9 mouse cellular contexts compared by ENCODE assay signal in the genomic region with DNA sequence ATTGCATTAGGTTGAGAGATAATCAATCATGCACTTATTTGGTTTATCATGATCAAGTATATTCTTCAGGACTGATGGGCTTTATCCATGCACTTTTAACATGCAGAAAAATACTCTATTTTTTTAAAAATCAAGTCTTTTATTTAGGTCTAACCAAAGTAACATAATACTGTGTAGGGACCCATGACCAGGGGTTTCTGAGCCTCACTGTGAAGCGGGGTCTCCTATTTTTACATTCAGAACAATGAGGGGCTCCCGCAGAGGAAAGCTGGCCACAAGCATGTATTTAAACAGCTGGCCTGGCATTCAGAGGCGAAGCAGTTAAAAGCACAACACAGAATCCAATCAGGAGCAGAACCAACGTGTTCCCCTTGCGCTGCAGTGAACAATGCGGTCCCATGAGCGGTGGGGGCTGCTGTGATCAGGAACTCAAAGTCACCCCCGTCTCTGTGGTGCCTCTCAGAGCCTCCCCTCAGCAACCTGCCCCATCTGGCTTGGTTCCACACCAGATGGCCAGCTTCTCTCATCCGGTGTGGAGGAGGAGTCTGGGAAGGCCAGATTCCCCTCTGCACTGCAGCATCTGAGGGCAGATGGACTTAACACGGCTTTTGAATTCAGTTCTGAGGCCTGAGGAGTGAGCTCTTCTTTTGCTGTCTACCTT.
DNase-seq lines count a peak whose midpoint lies in the region; ATAC-seq and TF ChIP-seq lines count a peak whose summit lies in the region.
"Had no signal": no experiment of that assay in that cellular context is flagged by ENCODE, and none has a peak within 500 bp of the region (broad histone marks: within the 10 kb centered on the region; RNA-seq: fewer than 3 reads in every experiment).

No protein-coding gene starts in this region.

- intact Hi-C loops in gastrocnemius, postnatal 36 days (cut with DNase I): no loop called here

- H3K9me3 ChIP-seq in ES-Bruce4 (replicated peaks; ENCODE audit: control insufficient read depth, insufficient read depth, low read length, poor library complexity, severe bottlenecking): no peaks in the 10 kb centered on the region
- H3K9me3 ChIP-seq in embryonic facial prominence, embryonic 15.5 days (replicated peaks): no peaks in the 10 kb centered on the region
- no peaks in the 10 kb centered on the region for H3K9me3 ChIP-seq in neural tube, embryonic 15.5 days (replicated peaks)

- no peak for TF ChIP-seq CTCF in ES-Bruce4 (IDR thresholded peaks at IDR 0.05; ENCODE audit: low read depth, low read length)
- no peak for TF ChIP-seq CTCF in layer of hippocampus, adult 2 months (conservative IDR thresholded peaks at IDR 0.05)

- peak; percentile 46 for DNase-seq in gastrocnemius, postnatal 10 days
- DNase-seq in gastrocnemius, postnatal 36 days: no peak
- peak; percentile 30 to 57 for DNase-seq in layer of hippocampus, adult 2 months (ENCODE audit: low spot score in 2 of 2)
- no peak for DNase-seq in urinary bladder, adult 18-20 months (ENCODE audit: low spot score in 2 of 2)

- no peak overlapping the region for H3K27ac ChIP-seq in ES-Bruce4 (ENCODE audit: insufficient read depth, low read length)
- H3K27ac ChIP-seq in embryonic facial prominence, embryonic 15.5 days (replicated peaks): no peak overlapping the region
- H3K27ac ChIP-seq in layer of hippocampus, adult 2 months: peak overlapping the region; percentile 39; the same call in 1 of the 2 replicates
- peak overlapping the region; percentile 37 for H3K27ac ChIP-seq in neural tube, embryonic 15.5 days (replicated peaks)
- H3K27ac ChIP-seq: liver, embryonic 14.5 days had no signal

- H3K4me1 ChIP-seq in ES-Bruce4 (ENCODE audit: control insufficient read depth, insufficient read depth, low read length): no peaks in the 10 kb centered on the region
- peaks cover 7% of the 10 kb centered on the region for H3K4me1 ChIP-seq in embryonic facial prominence, embryonic 15.5 days
- H3K4me1 ChIP-seq in neural tube, embryonic 15.5 days: peaks cover 20% of the 10 kb centered on the region

- no peak for TF ChIP-seq POLR2A in ES-Bruce4 (IDR thresholded peaks at IDR 0.05; ENCODE audit: insufficient read depth, low read length)

- peak; percentile 34; the same call in 1 of the 2 replicates for ATAC-seq in embryonic facial prominence, embryonic 15.5 days (ENCODE audit: insufficient number of reproducible peaks, low FRiP score, low TSS enrichment, low read depth)
- ATAC-seq in neural tube, embryonic 15.5 days (ENCODE audit: low FRiP score): peak; percentile 56
- ATAC-seq in activated CD4-positive, CD25-positive, alpha-beta regulatory T cell, adult 4 months: no peak

- H3K4me2 ChIP-seq in embryonic facial prominence, embryonic 15.5 days (replicated peaks): 0 out of 2 replicates have a peak overlapping the region, but pooled peaks have one; percentile 22
- peak overlapping the region; percentile 11; the same call in 1 of the 2 replicates for H3K4me2 ChIP-seq in neural tube, embryonic 15.5 days

- no peaks in the 10 kb centered on the region for H3K36me3 ChIP-seq in ES-Bruce4 (ENCODE audit: control insufficient read depth, insufficient read depth, low read length, poor library complexity, severe bottlenecking)
- H3K36me3 ChIP-seq in embryonic facial prominence, embryonic 15.5 days: no peaks in the 10 kb centered on the region
- no peaks in the 10 kb centered on the region for H3K36me3 ChIP-seq in neural tube, embryonic 15.5 days

- no peaks in the 10 kb centered on the region for H3K27me3 ChIP-seq in ES-Bruce4 (ENCODE audit: control insufficient read depth, insufficient read depth, low read length, poor library complexity, severe bottlenecking)
- H3K27me3 ChIP-seq in embryonic facial prominence, embryonic 15.5 days: no peaks in the 10 kb centered on the region
- no peaks in the 10 kb centered on the region for H3K27me3 ChIP-seq in neural tube, embryonic 15.5 days (replicated peaks)

- WGBS in embryonic facial prominence, embryonic 15.5 days: 37% methylated on average over 10 of the region's 10 CpGs
- 30% methylated on average over 10 of the region's 10 CpGs for WGBS in neural tube, embryonic 15.5 days

- TF ChIP-seq EP300 in ES-Bruce4 (IDR thresholded peaks at IDR 0.05; ENCODE audit: insufficient read depth, low read depth, low read length): 0 out of 2 replicates have a peak, but pooled peaks have one; percentile 29

- no peak overlapping the region for H3K9ac ChIP-seq in ES-Bruce4 (ENCODE audit: low read depth, poor library complexity, severe bottlenecking)
- H3K9ac ChIP-seq in embryonic facial prominence, embryonic 15.5 days: no peak overlapping the region
- H3K9ac ChIP-seq in neural tube, embryonic 15.5 days (replicated peaks): no peak overlapping the region
- H3K9ac ChIP-seq: liver, embryonic 14.5 days had no signal

- H3K4me3 ChIP-seq in ES-Bruce4 (ENCODE audit: low read depth, low read length): no peak overlapping the region
- no peak overlapping the region for H3K4me3 ChIP-seq in embryonic facial prominence, embryonic 15.5 days (replicated peaks)
- H3K4me3 ChIP-seq in layer of hippocampus, adult 2 months: no peak overlapping the region
- H3K4me3 ChIP-seq in neural tube, embryonic 15.5 days (replicated peaks): no peak overlapping the region

Comparison
In these comparisons a context has a peak if more than half of its experiments do, and no peak if none do; other contexts are left out.
1. DNase-seq: peak in gastrocnemius, postnatal 10 days (single experiment) and layer of hippocampus, adult 2 months (2 of 2); none in gastrocnemius, postnatal 36 days (0 of 2) and urinary bladder, adult 18-20 months (0 of 2).
2. H3K27ac ChIP-seq: peak in layer of hippocampus, adult 2 months (single experiment) and neural tube, embryonic 15.5 days (single experiment); none in ES-Bruce4 (single experiment) and embryonic facial prominence, embryonic 15.5 days (single experiment).